7 mouse cellular contexts compared by ENCODE assay signal in genomic region chr1:133034091-133034460, GRCm38 (mm10). TPM values are rescaled to one million over a fixed set of nuclear protein-coding genes. Genes with fewer than 3 reads are reported as not detected.
DNase-seq lines count a peak whose midpoint lies in the region; ATAC-seq lines count a peak whose summit lies in the region.

No protein-coding gene starts in this region.

- peak overlapping the region; percentile 50; the same call in 1 of the 2 replicates for H3K4me3 ChIP-seq in embryonic facial prominence, embryonic 11.5 days (ENCODE audit: low read depth, low read length)
- peak overlapping the region; percentile 53 to 65; a peak in 3 of 4 replicates for H3K4me3 ChIP-seq in heart, embryonic 14.5 days (ENCODE audit: control insufficient read depth in 1 of 2, insufficient read depth in 1 of 2, low read depth in 1 of 2, low read length in 2 of 2)
- H3K4me3 ChIP-seq in neural tube, embryonic 15.5 days (replicated peaks), result peak overlapping the region; percentile 43

- H3K27me3 ChIP-seq in embryonic facial prominence, embryonic 11.5 days (ENCODE audit: control insufficient read depth, insufficient read depth, low read length), result no peaks in the 10 kb centered on the region
- H3K27me3 ChIP-seq in heart, embryonic 14.5 days (ENCODE audit: control insufficient read depth, insufficient read depth, low read length), result no peaks in the 10 kb centered on the region
- H3K27me3 ChIP-seq in neural tube, embryonic 15.5 days (replicated peaks), result no peaks in the 10 kb centered on the region

- WGBS in embryonic facial prominence, embryonic 11.5 days, result 2% methylated on average over 11 of the region's 11 CpGs
- WGBS in heart, embryonic 14.5 days, result 6% methylated on average over 11 of the region's 11 CpGs
- under 1% methylated on average over 11 of the region's 11 CpGs for WGBS in neural tube, embryonic 15.5 days

- peak; percentile 96 for DNase-seq in ES-CJ7 (ENCODE audit: low read depth, low spot score)
- DNase-seq in adrenal gland, adult 18-20 months (ENCODE audit: low spot score in 2 of 2), result peak; percentile 52 to 56
- peak; percentile 77 for DNase-seq in embryonic facial prominence, embryonic 11.5 days (ENCODE audit: low spot score)
- peak; percentile 65 for DNase-seq in kidney, postnatal 10 days
- DNase-seq in lung, adult 18-20 months, result peak; percentile 51 to 57

- H3K4me2 ChIP-seq in embryonic facial prominence, embryonic 11.5 days (ENCODE audit: low read depth, low read length), result peak overlapping the region; percentile 36
- peak overlapping the region; percentile 63 for H3K4me2 ChIP-seq in heart, embryonic 14.5 days (ENCODE audit: low read length)
- peak overlapping the region; percentile 62 for H3K4me2 ChIP-seq in neural tube, embryonic 15.5 days

- peak; percentile 81 for ATAC-seq in embryonic facial prominence, embryonic 11.5 days (replicated peaks; ENCODE audit: insufficient number of reproducible peaks, low FRiP score, low TSS enrichment, low read depth)
- peak; percentile 55 for ATAC-seq in heart, embryonic 14.5 days (ENCODE audit: insufficient number of reproducible peaks, insufficient read depth, low FRiP score, low read depth)
- ATAC-seq in neural tube, embryonic 15.5 days (ENCODE audit: low FRiP score), result peak; percentile 77

- no peak overlapping the region for H3K27ac ChIP-seq in embryonic facial prominence, embryonic 11.5 days (replicated peaks; ENCODE audit: low read depth, low read length)
- H3K27ac ChIP-seq in heart, embryonic 14.5 days (replicated peaks in 1 of 2; ENCODE audit: control insufficient read depth in 1 of 2, insufficient read depth in 1 of 2, low read depth in 2 of 2, low read length in 2 of 2), result no peak overlapping the region; a peak in 2 of 4 replicates
- no peak overlapping the region for H3K27ac ChIP-seq in neural tube, embryonic 15.5 days (replicated peaks)

- H3K9me3 ChIP-seq in embryonic facial prominence, embryonic 11.5 days (replicated peaks; ENCODE audit: control insufficient read depth, low read length), result no peaks in the 10 kb centered on the region
- no peaks in the 10 kb centered on the region for H3K9me3 ChIP-seq in heart, embryonic 14.5 days (ENCODE audit: control insufficient read depth, low read length)
- no peaks in the 10 kb centered on the region for H3K9me3 ChIP-seq in neural tube, embryonic 15.5 days (replicated peaks)

- H3K9ac ChIP-seq in embryonic facial prominence, embryonic 11.5 days (replicated peaks; ENCODE audit: low read length), result no peak overlapping the region
- H3K9ac ChIP-seq in heart, embryonic 14.5 days (ENCODE audit: low read length), result peak overlapping the region; percentile 71; the same call in 1 of the 2 replicates
- H3K9ac ChIP-seq in neural tube, embryonic 15.5 days (replicated peaks), result no peak overlapping the region

- H3K4me1 ChIP-seq in embryonic facial prominence, embryonic 11.5 days (ENCODE audit: control insufficient read depth, insufficient read depth, low read length), result no peaks in the 10 kb centered on the region
- 0 out of 4 replicates have a peak, but pooled peaks cover 0 to 3% of the 10 kb centered on the region in 2 experiments for H3K4me1 ChIP-seq in heart, embryonic 14.5 days (ENCODE audit: control insufficient read depth in 2 of 2, insufficient read depth in 2 of 2, low read length in 2 of 2)
- H3K4me1 ChIP-seq in neural tube, embryonic 15.5 days, result peaks cover 13% of the 10 kb centered on the region

- no peaks in the 10 kb centered on the region for H3K36me3 ChIP-seq in embryonic facial prominence, embryonic 11.5 days (replicated peaks; ENCODE audit: control insufficient read depth, insufficient read depth, low read depth, low read length)
- H3K36me3 ChIP-seq in heart, embryonic 14.5 days (ENCODE audit: control insufficient read depth, insufficient read depth, low read length), result no peaks in the 10 kb centered on the region
- no peaks in the 10 kb centered on the region for H3K36me3 ChIP-seq in neural tube, embryonic 15.5 days

RNA-seq across cellular contexts. Expression of gene Mdm4, which starts 3.7 kb away (rescaled TPM):
- total RNA-seq in adrenal gland, adult 18-20 months (2021), result 10 to 100 TPM; 65.7 to 68.7 TPM
- polyA plus RNA-seq in embryonic facial prominence, embryonic 11.5 days (2014; fragmentation: Nextera tagmentation; extraction: Ambion mirVana), result 33.7 and 35.7 TPM in 2 replicates
- polyA plus RNA-seq in heart, embryonic 14.5 days (2014; fragmentation: Nextera tagmentation; extraction: Ambion mirVana), result 34.7 and 38.2 TPM in 2 replicates
- polyA plus RNA-seq in neural tube, embryonic 15.5 days (2015; fragmentation: Nextera tagmentation; extraction: Ambion mirVana), result 30.1 and 33.0 TPM in 2 replicates

RNA-seq across cellular contexts. Expression of gene Pik3c2b, which starts 11.4 kb away (rescaled TPM):
- 1 to 10 TPM; 4.6 to 5.6 TPM for total RNA-seq in adrenal gland, adult 18-20 months (2021)
- 6.5 and 8.2 TPM in 2 replicates for polyA plus RNA-seq in embryonic facial prominence, embryonic 11.5 days (2014; fragmentation: Nextera tagmentation; extraction: Ambion mirVana)
- polyA plus RNA-seq in heart, embryonic 14.5 days (2014; fragmentation: Nextera tagmentation; extraction: Ambion mirVana), result 11.4 and 12.8 TPM in 2 replicates
- 10.6 and 11.1 TPM in 2 replicates for polyA plus RNA-seq in neural tube, embryonic 15.5 days (2015; fragmentation: Nextera tagmentation; extraction: Ambion mirVana)
